Mouse (Mus musculus) neural tube, embryonic 15.5 days (tissue): Measurements from ENCODE around the gene Vhl. TPM values are rescaled to one million over a fixed set of nuclear protein-coding genes. Genes with fewer than 3 reads are reported as not detected.
"Not testable (repeated sequence)": the region's sequence is repeated elsewhere in the genome, so short reads cannot be mapped to it uniquely, and the experiment has no call there.

Experiments
- ATAC-seq: fragments of 200-750 bp; cut with Nextera tagmentation; 2 replicates; pipeline ENCODE4 v1.8.0; 2017; ENCODE audit warnings: mild to moderate bottlenecking, moderate TSS enrichment, moderate library complexity; ENCODE audit not compliant: low FRiP score
- H3K27ac ChIP-seq: fragments of 300-500 bp; sonication (generic); replicated peaks from 2 replicates; pipeline ENCODE4 v1.5.1; 2015; ENCODE audit warnings: mild to moderate bottlenecking, inconsistent platforms
- H3K27me3 ChIP-seq: fragments of 300-500 bp; sonication (generic); replicated peaks from 2 replicates; pipeline ENCODE4 v1.6.1; 2015; ENCODE audit warnings: inconsistent platforms
- H3K36me3 ChIP-seq: fragments of 300-500 bp; sonication (generic); 2 replicates; pipeline ENCODE4 v1.6.1; 2015; ENCODE audit warnings: inconsistent platforms
- H3K4me1 ChIP-seq: fragments of 300-500 bp; sonication (generic); 2 replicates; pipeline ENCODE4 v1.6.1; 2015; ENCODE audit warnings: inconsistent platforms
- H3K4me2 ChIP-seq: fragments of 300-500 bp; sonication (generic); 2 replicates; pipeline ENCODE4 v1.6.1; 2015; ENCODE audit warnings: inconsistent platforms, mild to moderate bottlenecking, moderate library complexity
- H3K4me3 ChIP-seq: fragments of 300-500 bp; sonication (generic); replicated peaks from 2 replicates; pipeline ENCODE4 v1.5.1; 2015; ENCODE audit warnings: mild to moderate bottlenecking, inconsistent platforms
- H3K9ac ChIP-seq: fragments of 300-500 bp; sonication (generic); replicated peaks from 2 replicates; pipeline ENCODE4 v1.6.1; 2015; ENCODE audit warnings: mild to moderate bottlenecking, inconsistent platforms
- H3K9me3 ChIP-seq: fragments of 300-500 bp; sonication (generic); replicated peaks from 2 replicates; pipeline ENCODE4 v1.6.1; 2016; ENCODE audit warnings: inconsistent platforms
- WGBS: fragments of 180-500 bp; shearing (Covaris S2); methylation state at CpG from one replicate; pipeline ENCODE4 v1.1.7; 2015; ENCODE audit warnings: mixed read lengths; 5-methylcytosine and 5-hydroxymethylcytosine counted together
- polyA plus RNA-seq: library from polyadenylated mRNA; unstranded; fragments of >200 nt; fragmentation: Nextera tagmentation; extraction: Ambion mirVana; gene quantifications from 2 replicates; pipeline ENCODE4 v1.2.1, GENCODE M21; 2015

Gene Vhl
- polyA plus RNA-seq, 1 experiment from 2014 or later: 75.8 TPM

DNA sequence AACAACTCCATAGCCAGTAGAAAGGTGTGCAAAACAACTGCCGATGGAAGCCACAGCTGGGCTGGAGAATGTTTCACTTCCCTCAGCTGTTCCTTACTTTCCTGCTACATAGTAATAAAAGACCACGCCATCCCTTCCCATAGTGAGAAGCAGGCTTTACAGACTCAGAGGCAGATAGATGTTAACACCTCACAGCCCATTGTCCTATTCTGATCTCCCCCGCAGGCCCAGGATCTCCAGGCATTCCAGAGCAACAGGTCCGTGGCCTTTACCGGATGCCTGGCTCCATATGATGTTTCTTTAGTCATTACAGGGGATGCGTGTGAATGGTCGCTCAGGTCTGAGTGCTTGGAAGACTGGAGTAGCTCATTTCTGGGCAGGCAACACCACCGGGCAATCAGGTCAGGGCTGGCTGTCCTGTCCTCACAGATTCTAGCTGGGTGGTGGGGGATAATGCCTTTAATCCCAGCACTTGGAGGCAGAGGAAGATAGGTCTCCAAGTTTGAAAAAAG lies 43.9 kb downstream of the Vhl start:
- WGBS: 61% methylated on average over 8 of the region's 8 CpGs
- Histone ChIP-seq H3K27ac (no peak overlapping the region), H3K9me3 (no peaks in the 10 kb centered on the region), H3K36me3 (no peaks in the 10 kb centered on the region), H3K9ac (no peak overlapping the region), H3K4me3 (no peak overlapping the region), H3K4me1 (peaks cover 4% of the 10 kb centered on the region; the same call in 1 of the 2 replicates), H3K27me3 (no peaks in the 10 kb centered on the region), H3K4me2 (no peak overlapping the region)
- no peak for ATAC-seq

GRCm38 (mm10) chr6:113668287-113669154 lies 44.8 kb downstream of the Vhl start:
- Histone ChIP-seq H3K4me2 (no peak overlapping the region), H3K4me1 (peaks cover 4% of the 10 kb centered on the region; the same call in 1 of the 2 replicates), H3K9me3 (no peaks in the 10 kb centered on the region), H3K4me3 (no peak overlapping the region), H3K36me3 (no peaks in the 10 kb centered on the region), H3K27ac (0 out of 2 replicates have a peak overlapping the region, but pooled peaks have one; percentile 9), H3K27me3 (no peaks in the 10 kb centered on the region), H3K9ac (no peak overlapping the region)
- 43% methylated on average over 15 of the region's 15 CpGs for WGBS
- no peak for ATAC-seq

DNA sequence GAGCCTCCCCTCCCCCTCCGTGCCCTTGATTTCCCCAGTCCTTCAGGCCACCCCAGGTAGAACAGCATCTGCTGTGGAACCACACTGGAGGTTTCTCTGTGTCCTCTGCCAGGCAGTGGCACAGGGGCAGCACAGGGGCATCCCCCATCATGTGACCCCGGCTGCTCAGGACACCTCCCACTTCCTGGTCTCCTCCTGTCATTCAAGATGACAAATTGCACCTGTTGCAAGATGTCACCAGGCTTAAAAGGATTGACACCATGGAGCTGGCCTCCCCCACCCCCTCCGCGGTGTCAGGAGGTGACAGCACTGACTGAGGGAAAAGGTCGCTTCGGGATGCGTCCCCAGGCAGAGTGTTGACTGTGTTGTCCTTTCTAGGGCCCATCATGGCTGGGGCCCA lies 46.1 kb downstream of the Vhl start:
- Histone ChIP-seq H3K27me3 (no peaks in the 10 kb centered on the region), H3K36me3 (no peaks in the 10 kb centered on the region), H3K9me3 (no peaks in the 10 kb centered on the region), H3K27ac (no peak overlapping the region), H3K4me3 (no peak overlapping the region), H3K9ac (no peak overlapping the region), H3K4me2 (no peak overlapping the region), H3K4me1 (peaks cover 4% of the 10 kb centered on the region; the same call in 1 of the 2 replicates)
- no peak for ATAC-seq
- 74% methylated on average over 7 of the region's 7 CpGs for WGBS

- not testable (repeated sequence) for H3K36me3 ChIP-seq, ATAC-seq, H3K4me3 ChIP-seq, H3K27me3 ChIP-seq, H3K27ac ChIP-seq, H3K9me3 ChIP-seq, H3K4me2 ChIP-seq, H3K9ac ChIP-seq, H3K4me1 ChIP-seq
- 89% methylated on average over 1 of the region's 1 CpGs for WGBS
Measured at GRCm38 (mm10) chr6:113672029-113672428, 48.3 kb downstream of the Vhl start.

- H3K4me2 ChIP-seq: no peak overlapping the region
- H3K4me3 ChIP-seq: no peak overlapping the region
- ATAC-seq: no peak
- H3K9me3 ChIP-seq: no peaks in the 10 kb centered on the region
- no peaks in the 10 kb centered on the region for H3K27me3 ChIP-seq
- peaks cover 4% of the 10 kb centered on the region; the same call in 1 of the 2 replicates for H3K4me1 ChIP-seq
- WGBS: 85% methylated on average over 6 of the region's 6 CpGs
- H3K9ac ChIP-seq: no peak overlapping the region
- H3K27ac ChIP-seq: no peak overlapping the region
- no peaks in the 10 kb centered on the region for H3K36me3 ChIP-seq
Measured at GRCm38 (mm10) chr6:113672989-113673388, 49.2 kb downstream of the Vhl start.

- Histone ChIP-seq H3K27me3 (no peaks in the 10 kb centered on the region), H3K4me1 (no peaks in the 10 kb centered on the region), H3K36me3 (no peaks in the 10 kb centered on the region), H3K4me3 (no peak overlapping the region), H3K4me2 (no peak overlapping the region), H3K27ac (no peak overlapping the region), H3K9me3 (no peaks in the 10 kb centered on the region), H3K9ac (no peak overlapping the region)
- ATAC-seq: no peak
- 84% methylated on average over 4 of the region's 4 CpGs for WGBS
Measured at GRCm38 (mm10) chr6:113675234-113675633, 51.5 kb downstream of the Vhl start.

- no peak overlapping the region for H3K27ac ChIP-seq
- H3K4me1 ChIP-seq: no peaks in the 10 kb centered on the region
- no peaks in the 10 kb centered on the region for H3K27me3 ChIP-seq
- H3K36me3 ChIP-seq: no peaks in the 10 kb centered on the region
- no peak overlapping the region for H3K4me2 ChIP-seq
- no peak overlapping the region for H3K9ac ChIP-seq
- WGBS: 94% methylated on average over 9 of the region's 9 CpGs
- no peak overlapping the region for H3K4me3 ChIP-seq
- H3K9me3 ChIP-seq: no peaks in the 10 kb centered on the region
- ATAC-seq: no peak
Measured at GRCm38 (mm10) chr6:113675991-113676390, 52.2 kb downstream of the Vhl start.

GRCm38 (mm10) chr6:113677070-113677734 lies 53.4 kb downstream of the Vhl start:
- Histone ChIP-seq H3K27ac (no peak overlapping the region), H3K4me1 (no peaks in the 10 kb centered on the region), H3K4me3 (no peak overlapping the region), H3K27me3 (no peaks in the 10 kb centered on the region), H3K4me2 (no peak overlapping the region), H3K36me3 (no peaks in the 10 kb centered on the region), H3K9ac (no peak overlapping the region), H3K9me3 (no peaks in the 10 kb centered on the region)
- no peak for ATAC-seq
- WGBS: 81% methylated on average over 14 of the region's 14 CpGs

GRCm38 (mm10) chr6:113678246-113679012 lies 54.7 kb downstream of the Vhl start:
- H3K4me3 ChIP-seq: no peak overlapping the region
- H3K36me3 ChIP-seq: no peaks in the 10 kb centered on the region
- no peaks in the 10 kb centered on the region for H3K9me3 ChIP-seq
- no peak overlapping the region for H3K4me2 ChIP-seq
- WGBS: 77% methylated on average over 14 of the region's 14 CpGs
- no peaks in the 10 kb centered on the region for H3K27me3 ChIP-seq
- no peaks in the 10 kb centered on the region for H3K4me1 ChIP-seq
- no peak overlapping the region for H3K27ac ChIP-seq
- no peak overlapping the region for H3K9ac ChIP-seq
- no peak for ATAC-seq

GRCm38 (mm10) chr6:113679993-113680566 lies 56.3 kb downstream of the Vhl start:
- no peaks in the 10 kb centered on the region for H3K9me3 ChIP-seq
- 88% methylated on average over 9 of the region's 9 CpGs for WGBS
- no peaks in the 10 kb centered on the region for H3K4me1 ChIP-seq
- no peak overlapping the region for H3K4me2 ChIP-seq
- no peaks in the 10 kb centered on the region for H3K27me3 ChIP-seq
- no peak overlapping the region for H3K27ac ChIP-seq
- H3K36me3 ChIP-seq: 0 out of 2 replicates have a peak, but pooled peaks cover 2% of the 10 kb centered on the region
- H3K4me3 ChIP-seq: no peak overlapping the region
- no peak for ATAC-seq
- H3K9ac ChIP-seq: no peak overlapping the region
